Mouse (Mus musculus) thymus, postnatal 25 days (tissue): Measurements from ENCODE around the gene Ypel2.

Experiments
- DNase-seq: peaks from one replicate; pipeline ENCODE4 v3.0.0; 2022

The Ypel2 gene

GRCm38 (mm10) chr11:86960331-86960730, 33.2 kb downstream of the Ypel2 start:
- no peak for DNase-seq

DNA sequence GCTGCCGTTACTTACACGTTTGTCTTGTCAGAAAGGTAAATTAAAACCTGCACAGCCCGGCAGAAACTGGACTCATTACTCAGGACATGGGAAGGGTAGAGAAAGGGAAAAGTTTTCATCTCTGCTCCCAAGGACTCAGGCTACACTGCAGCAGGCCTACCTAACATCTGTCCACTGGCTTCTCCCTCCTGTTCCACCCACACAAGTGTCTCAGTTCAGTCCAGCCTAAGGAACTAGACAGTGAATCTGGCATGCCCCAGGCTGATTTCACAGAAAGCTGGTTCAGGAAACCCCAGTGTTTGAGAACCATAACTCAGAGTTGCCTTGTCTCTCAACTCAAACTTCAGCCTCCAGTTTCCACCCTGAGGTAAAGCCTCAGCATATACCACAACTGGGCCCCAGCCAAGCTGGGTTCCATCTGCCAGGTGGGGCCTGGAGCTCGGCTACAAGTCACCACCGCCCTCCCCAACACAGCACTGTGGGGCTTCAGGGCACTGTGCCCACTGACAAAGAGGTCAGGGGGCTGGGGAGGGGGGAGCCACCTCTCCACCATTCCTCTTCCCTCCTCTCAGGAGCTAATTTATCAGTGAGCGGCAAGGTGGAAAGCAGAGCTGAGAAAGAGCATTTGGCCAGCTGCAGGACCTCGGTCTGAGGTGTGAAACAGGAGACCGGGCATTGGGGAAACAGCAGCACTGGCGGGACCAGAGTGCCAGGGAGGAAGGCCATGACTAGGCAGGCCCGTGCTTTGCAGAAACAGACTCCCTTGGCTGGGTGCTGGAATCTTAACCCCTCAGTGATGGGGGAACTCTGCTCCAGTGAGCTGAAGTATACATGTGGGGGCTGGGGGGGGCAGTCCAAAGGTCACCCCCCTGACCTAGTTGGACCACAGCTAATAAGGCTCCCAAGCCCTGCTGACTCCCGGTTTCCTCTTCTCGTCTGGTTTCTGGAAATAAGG, 34.5 kb downstream of the Ypel2 start:
- peak; percentile 47 for DNase-seq

- no peak for DNase-seq
Observed at GRCm38 (mm10) chr11:86958182-86958581, 35.3 kb downstream of the Ypel2 start.

- DNase-seq = no peak
Observed at GRCm38 (mm10) chr11:86956363-86956762, 37.1 kb downstream of the Ypel2 start.

DNA sequence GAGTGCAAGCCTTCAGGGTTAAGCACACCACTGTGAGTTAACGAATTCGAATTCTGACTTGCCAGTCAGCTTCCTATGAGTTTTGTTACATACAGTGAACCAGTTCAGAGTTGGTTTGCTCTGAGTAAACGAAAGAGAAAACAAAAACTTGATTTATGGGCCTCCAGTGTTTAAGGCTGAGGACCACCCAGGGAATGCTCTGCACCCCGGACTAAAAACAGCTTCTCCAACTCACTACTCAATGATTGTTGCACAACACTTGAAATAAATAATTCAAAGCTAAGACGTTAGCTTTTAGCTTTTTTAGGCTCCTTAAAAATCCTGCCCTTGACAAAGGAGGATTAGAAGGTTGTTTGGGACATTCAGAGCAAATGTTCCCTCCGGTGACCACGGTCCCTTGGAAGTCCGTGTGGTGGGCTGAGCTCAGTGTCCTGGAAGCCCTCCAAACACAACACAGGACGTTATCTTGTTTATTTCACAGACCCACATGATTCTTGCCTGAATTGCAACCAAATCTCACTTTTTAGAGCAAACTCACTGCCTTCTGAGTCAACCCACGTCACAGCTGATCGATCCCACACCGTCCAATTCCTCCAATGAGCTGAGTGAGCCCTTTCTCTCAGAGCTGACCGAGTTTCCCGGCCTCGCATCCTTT, 38.8 kb downstream of the Ypel2 start:
- no peak for DNase-seq

GRCm38 (mm10) chr11:86953096-86953495, 40.4 kb downstream of the Ypel2 start:
- no peak for DNase-seq

DNA sequence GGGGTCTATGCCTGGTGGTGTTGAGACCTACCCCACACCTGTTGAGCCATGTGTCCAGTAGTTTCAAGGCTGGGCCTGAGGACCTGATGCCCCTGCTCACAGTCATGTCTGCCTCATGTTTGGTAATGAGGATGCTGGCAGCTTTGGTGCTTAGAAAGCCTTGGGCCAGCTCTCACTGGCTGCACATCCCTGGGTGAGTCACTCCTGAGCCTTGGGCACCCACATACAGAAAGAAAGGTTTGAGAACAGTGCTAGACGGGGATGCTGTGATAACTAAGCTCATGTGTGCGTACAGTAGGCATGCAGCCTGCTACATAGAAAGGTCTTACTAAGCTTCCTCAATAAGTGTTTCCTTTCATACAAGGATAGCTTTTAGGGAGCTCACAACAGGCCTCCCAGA, 40.8 kb downstream of the Ypel2 start:
- no peak for DNase-seq

- DNase-seq = no peak
Observed at GRCm38 (mm10) chr11:86951672-86952071, 41.8 kb downstream of the Ypel2 start.

GRCm38 (mm10) chr11:86950491-86950890, 43.0 kb downstream of the Ypel2 start:
- no peak for DNase-seq

DNA sequence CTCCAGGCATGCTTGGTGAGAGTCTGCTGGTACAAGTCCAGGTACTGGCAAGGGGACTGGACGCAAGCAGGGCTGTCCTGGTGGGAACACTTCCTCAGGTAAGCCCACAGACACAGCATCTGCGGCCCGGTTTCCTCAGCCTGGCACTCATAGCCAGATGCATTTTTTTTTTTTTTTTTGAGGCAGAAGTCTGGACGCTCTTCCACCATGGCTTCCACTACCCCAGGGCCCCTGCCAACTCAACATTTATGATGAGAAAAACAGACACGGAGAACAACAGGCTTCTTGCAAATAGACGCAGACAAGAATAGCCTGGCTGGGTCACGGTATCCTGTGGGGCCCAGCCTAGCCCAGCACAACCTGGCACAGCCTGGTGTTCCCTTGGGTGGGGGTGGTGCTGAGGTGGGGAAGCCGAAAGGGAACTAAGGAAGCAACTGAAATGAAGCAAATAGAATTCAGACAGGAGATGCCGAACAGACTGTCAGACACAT, 43.5 kb downstream of the Ypel2 start:
- DNase-seq = no peak

DNA sequence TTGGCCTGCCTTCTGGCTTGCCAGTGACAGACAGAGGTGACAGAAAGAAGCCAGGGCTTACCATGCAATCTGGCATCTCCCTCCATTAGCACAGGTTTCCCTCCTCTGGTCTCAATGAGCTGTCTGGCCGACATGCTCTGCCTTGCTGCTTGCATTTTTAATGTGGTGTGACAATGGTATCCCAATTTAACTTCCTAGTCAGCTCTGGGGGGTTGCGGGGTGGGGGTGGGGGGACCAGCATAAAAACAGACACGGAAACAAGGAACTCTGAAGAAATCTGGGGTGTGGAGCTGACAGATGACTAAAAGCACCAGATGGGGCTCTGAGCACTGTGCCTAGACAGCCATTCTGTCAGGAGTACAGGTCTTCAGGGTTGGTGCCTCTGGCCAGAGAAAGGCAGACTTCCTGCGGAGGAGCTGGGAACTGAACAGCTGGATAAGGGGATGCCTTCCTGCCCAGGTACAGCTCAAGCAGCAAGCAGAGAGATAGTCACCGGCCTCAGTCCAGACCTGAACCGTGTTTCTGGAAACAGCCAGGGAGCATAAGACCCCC, 46.8 kb downstream of the Ypel2 start:
- DNase-seq = no peak

GRCm38 (mm10) chr11:86945933-86946332, 47.6 kb downstream of the Ypel2 start:
- DNase-seq = no peak

- no peak for DNase-seq
Observed at GRCm38 (mm10) chr11:86945058-86945457, 48.4 kb downstream of the Ypel2 start.

DNA sequence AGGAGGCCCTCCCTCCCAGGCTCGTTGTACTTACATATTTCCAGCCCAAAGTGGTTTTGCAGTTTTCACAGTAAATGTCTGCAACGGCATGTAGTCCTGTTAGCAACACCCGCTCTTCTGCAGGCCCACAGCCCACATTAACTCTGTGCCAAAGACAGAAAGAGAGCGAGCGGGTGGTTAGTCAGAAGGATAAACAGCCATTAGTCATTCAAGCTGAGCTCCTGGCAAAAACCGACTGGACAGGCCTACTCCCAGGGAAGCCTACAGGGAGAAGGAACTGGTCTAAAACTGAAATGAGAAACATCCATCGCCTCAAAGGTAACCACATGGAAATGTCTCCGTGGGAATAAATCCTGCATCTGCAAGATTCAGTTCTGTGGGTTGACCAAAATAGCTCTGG, 49.0 kb downstream of the Ypel2 start:
- no peak for DNase-seq

DNA sequence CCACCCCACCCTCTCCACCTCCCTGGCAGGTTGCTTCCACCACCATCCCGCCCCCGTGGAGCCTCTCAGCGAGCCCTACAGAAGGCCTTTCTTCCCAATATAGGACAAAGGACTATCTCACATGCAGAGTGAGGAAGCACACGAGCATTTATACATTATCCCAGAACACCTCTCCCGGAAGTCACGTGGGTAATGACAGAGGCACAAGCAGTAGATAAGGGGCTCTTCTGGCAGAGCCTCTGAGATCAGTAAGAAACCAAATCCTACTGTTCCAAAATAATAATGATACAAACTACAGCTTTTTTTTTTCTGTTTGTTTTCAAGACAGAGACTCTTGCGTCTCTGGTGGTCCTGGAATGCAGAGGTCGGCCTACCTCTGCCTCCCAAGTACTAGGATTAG, 51.6 kb downstream of the Ypel2 start:
- DNase-seq = no peak

- no peak for DNase-seq
Observed at GRCm38 (mm10) chr11:86939503-86939902, 54.0 kb downstream of the Ypel2 start.

GRCm38 (mm10) chr11:86938551-86938950, 55.0 kb downstream of the Ypel2 start:
- no peak for DNase-seq

GRCm38 (mm10) chr11:86938108-86938507, 55.4 kb downstream of the Ypel2 start:
- DNase-seq = no peak

DNA sequence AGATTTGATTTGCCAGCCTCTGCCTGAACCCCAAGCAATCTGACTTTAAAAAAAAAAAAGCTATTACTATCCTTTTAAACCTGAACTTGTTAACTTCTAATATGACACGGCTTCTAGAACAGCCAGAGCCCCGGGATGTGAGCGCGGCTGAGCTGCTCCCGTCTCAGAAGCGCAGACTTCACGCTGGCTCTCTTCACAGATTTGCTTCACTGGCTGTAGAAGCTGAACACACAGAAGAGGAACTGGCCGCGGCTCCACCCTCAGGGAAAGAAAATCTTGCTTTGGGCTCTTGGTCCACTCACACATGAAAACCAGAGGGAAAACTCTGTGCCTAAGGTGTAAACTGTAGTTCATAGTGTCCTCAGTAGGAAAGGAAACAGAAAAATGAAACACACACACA, 56.6 kb downstream of the Ypel2 start:
- no peak for DNase-seq

GRCm38 (mm10) chr11:86934895-86935294, 58.6 kb downstream of the Ypel2 start:
- DNase-seq = no peak

DNA sequence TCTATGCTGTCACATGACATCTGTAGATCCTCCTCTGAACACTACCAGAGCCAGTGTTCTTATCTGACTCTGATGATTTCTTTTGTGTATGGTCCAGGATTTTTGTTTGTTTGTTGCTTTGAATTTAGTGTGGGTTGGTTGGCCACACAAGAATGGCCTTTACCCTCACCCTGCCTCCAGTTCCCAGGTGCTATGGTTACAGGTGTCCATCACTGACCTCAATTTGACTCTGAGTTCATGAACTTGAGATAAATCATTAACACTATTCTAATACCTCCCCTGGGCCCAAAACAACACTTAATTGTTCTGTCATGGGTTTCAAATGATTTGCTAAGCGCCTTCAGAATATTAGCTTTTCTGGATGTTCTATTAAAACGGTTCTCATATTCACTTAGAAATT, 61.3 kb downstream of the Ypel2 start:
- no peak for DNase-seq

- no peak for DNase-seq
Observed at GRCm38 (mm10) chr11:86930636-86931180, 62.8 kb downstream of the Ypel2 start.

GRCm38 (mm10) chr11:86929985-86930384, 63.5 kb downstream of the Ypel2 start:
- no peak for DNase-seq
